Mouse (Mus musculus): Measurements from ENCODE around the gene Calm3.

The Calm3 gene

DNA sequence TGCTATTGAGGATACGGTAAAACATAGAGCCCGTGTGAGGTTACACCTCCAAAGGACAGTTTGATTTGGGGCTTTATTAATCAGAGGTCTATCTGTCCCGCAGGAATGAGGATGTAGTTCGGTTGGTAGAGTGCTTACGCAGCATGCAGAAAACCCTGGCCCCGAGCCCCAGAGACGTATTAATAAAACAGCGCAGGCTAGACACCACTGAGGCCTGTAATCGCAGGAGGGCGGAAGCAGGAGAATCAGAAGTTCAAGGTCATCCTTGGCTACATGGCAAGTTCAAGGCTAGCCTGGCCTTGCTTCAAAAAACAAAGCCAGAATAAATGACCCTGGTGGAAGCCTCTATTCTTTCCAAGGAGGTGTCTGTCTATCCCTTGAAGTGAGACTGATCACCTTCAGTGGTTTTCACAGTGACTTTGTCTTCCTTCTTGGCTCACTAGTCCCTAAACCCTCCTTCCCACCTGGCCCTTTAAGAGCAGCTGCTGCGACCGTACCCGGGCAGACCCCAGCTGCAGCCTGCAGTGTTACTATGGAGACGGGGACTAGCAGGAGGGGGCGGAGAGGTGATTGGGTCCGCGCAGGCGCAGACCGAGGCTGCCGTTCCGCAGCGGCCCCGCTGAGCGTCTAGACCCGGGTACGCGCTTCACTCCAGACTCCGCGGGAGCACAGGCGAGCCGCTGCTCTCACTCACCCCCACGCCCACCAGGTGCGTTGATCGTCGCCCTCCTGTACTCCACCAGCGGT, 20.3 kb upstream of the Calm3 start, which contains the start of gene Pnmal2:
Gene Pnmal2, plus strand, starts transcription at position 622 of the 747 bp plus-strand sequence.
- in situ Hi-C loops (cut with MboI; ENCODE audit: low sequenced_read_pairs), result loop anchor here (25.0 kb wide), 1 partner anchor 1943 kb away; no protein-coding TSS in a partner anchor

DNA sequence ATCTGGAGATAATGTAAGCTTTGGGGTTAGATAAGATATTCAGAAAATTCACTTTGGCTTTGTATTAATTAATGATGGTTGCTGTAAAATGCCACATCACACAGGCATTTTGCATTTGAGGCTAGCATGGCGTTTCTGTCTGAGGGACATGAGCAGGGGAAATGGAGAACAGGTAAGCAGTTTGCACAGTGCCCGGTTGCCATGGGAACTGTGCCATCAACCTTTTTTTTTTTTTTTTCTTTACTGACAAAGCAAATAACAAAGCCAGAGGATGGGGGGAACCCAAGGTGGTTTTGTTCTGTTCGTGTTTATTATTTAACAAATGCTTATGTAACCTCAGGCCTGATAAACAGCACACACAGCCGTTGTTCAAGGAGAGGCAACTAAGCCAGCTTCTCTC, 18.9 kb upstream of the Calm3 start:
- in situ Hi-C loops (cut with MboI; ENCODE audit: low sequenced_read_pairs), result loop anchor here (25.0 kb wide), 1 partner anchor 1944 kb away; no protein-coding TSS in a partner anchor

DNA sequence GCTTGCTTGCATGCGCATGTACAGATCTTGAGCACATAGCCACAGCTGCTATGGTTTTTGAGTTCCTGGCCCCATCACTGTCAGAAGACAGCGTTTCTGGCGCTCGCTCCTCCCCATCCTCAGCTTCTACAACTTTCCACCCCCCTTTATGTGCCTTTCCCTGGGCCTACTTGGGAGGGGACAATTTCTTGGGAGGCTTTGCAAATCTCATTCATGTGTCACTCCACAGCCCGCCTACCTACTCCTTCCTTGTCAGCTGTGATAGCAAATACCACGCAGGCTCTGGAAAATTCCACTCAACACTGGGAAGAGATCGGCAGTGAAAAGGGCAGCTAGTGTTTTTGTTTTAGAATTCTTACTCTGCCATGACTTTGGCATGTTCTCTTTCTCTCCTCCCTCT, 16.4 kb upstream of the Calm3 start:
- in situ Hi-C loops (cut with MboI; ENCODE audit: low sequenced_read_pairs), result loop anchor here (25.0 kb wide), 1 partner anchor 1947 kb away; no protein-coding TSS in a partner anchor

DNA sequence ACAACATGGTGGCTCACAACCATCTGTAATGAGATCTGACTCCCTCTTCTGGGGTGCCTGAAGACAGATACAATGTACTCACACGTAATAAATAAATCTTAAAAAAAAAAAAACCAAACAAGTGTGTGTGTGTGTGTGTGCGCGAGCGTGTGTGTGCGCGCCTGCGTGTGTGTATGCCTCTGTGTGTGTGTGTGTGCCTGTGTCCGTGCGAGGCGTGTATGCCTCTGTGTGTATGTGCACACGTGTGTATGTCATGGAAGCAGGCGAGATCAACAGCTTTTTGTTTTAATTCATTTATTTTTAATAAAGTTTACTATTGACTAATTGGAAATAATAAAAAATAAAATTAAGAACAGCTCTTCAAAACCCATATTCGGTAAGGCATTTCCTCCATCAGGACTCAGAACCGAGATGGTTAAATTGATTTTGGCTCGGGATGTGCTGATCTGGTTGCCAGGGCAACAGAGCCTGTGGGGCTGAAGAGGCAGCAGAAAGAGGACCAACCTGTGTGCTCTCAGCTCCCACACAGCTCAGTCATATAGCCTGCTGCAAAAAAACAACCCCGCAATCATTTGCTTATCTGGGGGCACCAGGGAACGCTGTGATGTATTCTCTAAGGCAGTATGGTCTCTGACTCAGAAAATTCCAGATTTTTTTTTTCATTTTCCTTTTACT, 14.3 kb upstream of the Calm3 start:
- in situ Hi-C loops (cut with MboI; ENCODE audit: low sequenced_read_pairs), result loop anchor here (10.0 to 25.0 kb wide), 2 partner anchors 117 to 1949 kb away; no protein-coding TSS in a partner anchor

DNA sequence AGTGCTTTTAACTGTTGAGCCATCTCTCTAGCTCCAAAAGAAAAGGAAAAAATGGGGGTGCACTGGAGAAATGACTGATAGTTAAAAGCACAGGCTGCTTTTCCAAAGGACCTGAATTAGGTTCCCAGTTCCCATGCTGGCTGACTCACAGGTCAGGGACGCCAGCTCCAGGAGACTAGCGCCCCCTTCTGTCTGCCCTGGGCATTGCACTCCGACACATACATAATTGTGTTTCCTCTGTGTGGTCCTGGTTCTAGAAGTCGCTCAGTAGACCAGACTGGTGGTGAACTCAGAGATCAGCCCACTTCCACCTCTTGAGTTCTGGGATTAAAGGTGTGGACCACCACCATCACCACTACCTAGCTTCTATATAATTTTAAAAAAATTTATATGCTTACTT, 13.4 kb upstream of the Calm3 start:
- in situ Hi-C loops (cut with MboI; ENCODE audit: low sequenced_read_pairs), result loop anchor here (10.0 to 25.0 kb wide), 2 partner anchors 117 to 1950 kb away; no protein-coding TSS in a partner anchor

DNA sequence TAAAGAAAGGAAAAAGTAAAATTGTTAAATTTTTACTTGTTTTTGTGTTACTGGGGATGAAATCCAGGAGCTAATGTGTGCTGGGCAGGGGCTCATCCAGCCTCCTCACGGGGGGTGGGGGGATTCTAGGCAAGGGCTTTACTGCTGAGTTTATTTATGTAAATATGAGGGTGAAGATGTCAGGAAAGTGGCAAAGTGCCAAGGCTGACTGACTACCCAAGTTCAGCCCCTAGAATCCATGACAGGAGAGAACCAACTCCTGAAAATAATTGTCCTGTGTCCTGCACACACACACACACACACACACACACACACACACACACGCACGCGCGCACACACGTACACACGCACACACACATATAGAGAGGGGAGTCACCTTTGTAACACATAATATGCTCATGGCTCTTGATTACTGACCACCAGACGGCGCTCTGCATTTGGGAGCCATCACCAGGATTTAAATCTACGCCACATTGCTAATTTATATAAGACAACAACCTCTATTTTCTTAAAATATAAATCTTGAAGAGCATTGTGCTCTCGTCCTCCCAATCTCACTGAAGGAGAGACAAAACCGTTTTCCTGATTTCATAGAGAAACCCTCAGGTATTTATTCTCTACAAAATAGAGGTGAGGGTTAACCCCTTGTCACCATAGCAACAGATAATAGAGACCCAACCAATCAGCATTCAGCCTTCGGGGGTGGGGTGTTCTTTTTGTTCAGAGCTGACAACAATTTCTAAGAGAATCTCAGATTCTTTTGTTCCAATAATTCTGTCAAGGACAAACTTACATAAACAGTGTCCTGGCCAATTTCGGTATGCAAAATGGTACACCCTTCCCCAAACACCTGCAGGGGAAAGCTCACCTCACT, 9.0 kb upstream of the Calm3 start:
- in situ Hi-C loops (cut with MboI; ENCODE audit: low sequenced_read_pairs), result loop anchor here (10.0 to 25.0 kb wide), 2 partner anchors 122 to 1954 kb away; no protein-coding TSS in a partner anchor

DNA sequence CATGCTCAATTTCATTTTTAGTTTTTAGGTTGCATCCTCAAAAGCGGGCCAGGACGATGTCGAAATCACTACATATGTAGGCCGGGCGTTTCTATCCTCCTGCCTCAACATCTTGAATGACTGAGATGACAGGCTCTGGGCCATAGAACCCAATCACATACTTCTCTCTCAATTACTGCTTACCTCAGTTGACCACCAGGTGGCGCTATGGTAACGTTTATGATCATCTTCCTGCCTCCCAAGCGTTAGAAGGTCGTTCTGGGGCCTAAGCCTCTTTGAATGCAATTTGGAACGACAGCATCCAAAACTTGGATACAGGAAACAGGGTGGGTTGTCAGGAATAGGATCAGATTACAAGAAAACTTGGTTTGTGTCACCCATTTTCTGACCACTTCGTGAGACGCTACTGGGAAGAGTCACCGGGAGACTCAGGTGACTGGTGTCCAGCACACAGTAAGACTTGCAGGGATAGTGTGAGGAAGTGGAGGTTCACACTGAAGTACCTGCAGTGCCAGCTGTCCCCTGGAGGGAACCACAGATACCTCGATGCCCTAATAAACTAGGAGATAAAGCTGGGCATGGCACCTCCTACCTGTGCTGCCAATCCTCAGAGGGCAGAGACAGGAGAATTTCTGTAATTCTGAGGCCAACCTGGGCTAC, 8.2 kb upstream of the Calm3 start:
- in situ Hi-C loops (cut with MboI; ENCODE audit: low sequenced_read_pairs), result loop anchor here (10.0 to 25.0 kb wide), 2 partner anchors 123 to 1955 kb away; no protein-coding TSS in a partner anchor

DNA sequence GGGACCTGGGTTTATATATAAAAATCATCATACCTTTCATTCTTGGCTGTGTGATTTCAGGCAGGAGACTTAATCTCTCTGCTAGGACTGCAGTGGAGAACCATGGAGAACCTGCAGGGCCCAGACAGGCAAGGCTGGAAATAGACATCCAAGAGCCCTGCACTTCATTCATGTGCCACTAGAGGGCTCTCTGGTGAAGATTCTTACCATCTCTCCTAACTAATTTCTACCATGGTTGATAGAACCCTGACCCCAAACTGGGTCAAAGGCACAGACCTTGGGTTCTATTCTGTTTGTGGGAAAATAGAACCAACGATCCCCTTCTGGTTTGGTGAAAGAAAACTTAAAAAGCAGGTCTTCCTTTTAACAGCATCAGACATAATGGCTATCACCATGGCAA, 6.9 kb upstream of the Calm3 start:
- in situ Hi-C loops (cut with MboI; ENCODE audit: low sequenced_read_pairs), result loop anchor here (10.0 to 25.0 kb wide), 2 partner anchors 124 to 1956 kb away; no protein-coding TSS in a partner anchor

DNA sequence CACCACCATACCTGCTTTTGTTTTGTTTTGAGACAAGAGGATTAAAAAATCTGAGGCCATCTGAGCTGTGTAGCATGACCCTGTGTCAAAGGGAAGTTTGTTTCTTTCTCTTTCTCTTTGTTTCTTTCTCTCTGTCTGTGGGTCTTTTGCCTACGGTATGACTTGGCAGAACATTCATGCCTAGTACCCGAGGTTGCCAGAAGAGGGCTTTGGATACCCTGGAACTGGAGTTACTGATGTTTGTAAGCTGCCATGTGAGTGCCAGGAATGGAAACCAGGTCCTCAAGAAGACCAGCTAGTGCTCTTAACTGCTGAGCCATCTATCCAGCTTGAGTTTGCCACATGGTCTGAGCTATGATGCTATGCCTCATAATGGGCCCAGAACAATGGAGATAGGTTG, 4.4 kb upstream of the Calm3 start:
- in situ Hi-C loops (cut with MboI; ENCODE audit: low sequenced_read_pairs), result loop anchor here (25.0 kb wide), 1 partner anchor 1959 kb away; no protein-coding TSS in a partner anchor

DNA sequence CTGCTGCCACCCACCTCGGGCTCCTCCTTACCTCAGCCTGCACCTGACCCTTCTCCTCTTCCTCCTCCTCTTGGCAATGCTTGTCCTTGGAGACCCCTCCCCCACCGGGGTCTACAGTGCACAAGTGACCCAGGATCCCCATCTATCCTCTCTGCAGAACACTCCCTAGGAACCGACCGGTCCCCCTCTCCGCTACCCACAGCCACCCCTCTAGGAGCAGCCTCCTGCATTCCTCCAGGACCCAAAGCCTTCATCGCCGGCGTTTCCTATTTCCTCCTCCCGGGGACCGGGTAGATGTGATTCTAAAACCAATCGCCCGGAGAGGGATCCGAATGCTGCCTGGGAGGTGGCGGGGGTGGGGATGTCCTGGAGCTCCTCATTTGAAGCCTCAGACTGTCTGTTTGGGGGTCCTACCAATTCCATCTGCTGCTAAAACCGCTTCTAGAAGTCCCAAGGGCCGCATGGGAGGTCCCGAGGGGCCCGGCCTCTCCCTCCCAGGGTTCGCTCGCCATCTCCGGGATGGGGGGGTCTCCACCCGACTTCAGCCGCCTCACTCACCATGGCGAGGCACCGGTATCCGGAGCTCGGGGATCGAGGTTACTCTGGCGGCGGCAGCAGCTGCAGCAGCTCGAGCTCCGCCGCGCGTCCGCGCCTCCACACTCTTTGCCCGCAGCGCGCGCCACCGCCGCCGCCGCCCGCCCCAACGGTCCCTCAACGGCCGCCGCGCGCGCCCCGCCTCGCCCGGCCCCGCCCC, 454 bp downstream of the Calm3 start:
- in situ Hi-C loops (cut with MboI; ENCODE audit: low sequenced_read_pairs), result no loop called here

DNA sequence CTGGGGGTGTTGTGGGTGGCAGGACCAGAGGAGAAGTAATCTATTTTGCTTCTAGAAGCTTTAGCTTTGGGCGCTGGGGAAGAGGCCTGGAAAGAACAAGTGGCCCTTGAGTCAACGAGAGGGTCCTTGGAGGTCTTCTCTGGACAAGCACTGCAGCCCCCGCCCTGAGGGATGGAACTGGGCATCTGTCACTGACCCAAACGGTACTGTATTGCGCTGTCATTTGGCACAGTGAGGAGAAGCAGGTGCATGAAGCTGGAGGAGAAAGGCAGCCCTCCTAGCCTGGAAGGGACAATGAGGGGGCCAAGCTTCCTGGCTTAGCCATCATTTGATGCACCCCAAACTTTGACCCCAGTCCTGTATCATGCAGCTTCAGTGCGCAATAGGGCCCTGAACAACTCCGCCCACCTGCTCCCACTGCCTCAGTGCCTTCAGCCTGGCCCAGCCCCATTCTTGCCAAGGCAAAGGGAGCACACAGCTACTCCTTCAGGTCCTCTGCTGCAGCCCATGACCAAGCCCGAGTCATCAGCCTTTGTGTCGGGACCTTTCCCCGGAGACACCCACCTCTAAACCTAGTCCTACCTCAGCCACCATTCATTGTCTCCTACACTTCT, 1.4 kb downstream of the Calm3 start:
- in situ Hi-C loops (cut with MboI; ENCODE audit: low sequenced_read_pairs), result no loop called here

DNA sequence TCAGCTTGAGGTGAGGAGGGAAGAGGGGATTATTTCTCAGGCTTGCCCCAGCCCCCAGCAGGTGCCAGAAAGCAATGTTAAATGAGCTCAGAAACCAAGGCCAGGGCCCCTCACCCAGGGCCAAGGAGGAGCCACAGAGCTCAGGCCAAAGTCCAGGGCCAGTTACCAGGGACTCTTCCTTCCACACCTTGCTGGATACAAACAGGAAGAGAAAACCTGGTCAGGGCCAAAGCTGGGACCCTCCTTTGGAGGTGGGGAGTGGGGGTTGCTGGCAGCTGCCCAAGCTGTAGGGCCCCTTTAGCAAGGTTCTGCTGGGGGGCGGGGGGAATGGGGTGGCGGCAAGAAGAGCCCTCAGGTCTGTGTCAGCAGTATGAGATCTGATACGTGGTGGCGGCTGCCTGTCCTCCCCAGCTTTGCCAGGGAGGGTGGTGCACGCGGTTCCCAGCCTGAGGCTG, 2.0 kb downstream of the Calm3 start:
- in situ Hi-C loops (cut with MboI; ENCODE audit: low sequenced_read_pairs), result no loop called here

DNA sequence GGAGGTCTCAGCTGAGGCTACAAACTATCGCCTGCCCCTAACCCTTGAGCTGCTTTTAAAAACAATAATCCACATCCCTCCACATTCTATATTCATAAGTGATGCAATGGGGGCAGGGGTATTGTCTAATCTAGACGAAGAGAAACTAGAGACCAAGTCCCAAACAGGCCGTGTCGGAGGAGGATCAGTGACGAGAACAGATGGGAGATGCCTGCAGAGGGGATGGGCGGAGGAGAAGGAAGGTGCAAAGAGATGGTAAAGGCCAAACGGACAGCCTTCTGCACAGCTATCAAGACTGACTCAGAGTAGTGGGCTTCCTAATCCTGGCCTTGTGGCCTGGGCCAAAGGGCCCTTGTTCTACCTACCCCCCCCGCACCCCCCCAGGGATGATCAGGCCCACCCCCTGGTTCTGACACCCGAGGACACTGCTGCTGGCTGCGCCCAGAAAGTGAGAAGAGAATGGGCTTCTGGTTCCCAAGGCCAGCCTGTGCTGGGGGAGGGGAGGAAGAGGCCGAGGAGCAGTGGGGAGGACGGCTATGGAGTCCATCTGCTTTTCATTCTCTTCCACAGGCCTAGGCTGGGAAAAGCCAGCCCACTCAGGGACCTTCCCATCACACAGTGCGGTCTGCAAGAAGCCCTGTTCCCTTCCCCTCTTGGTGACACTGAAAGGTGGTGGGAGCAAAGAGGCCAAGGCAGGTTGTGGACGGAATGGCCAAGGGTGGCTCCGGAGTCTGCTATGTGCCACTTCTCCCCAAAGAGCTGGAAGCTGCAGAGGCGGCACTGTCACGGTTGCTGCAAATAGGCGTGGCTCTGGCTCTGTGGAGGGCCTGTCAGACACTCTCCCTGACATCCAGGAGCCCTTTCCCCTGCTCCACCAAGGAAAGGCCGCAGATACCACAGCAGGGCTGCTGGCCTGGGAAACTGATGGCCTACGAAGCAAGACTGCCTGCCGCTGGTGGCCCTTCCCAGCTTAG, 2.8 kb downstream of the Calm3 start:
- in situ Hi-C loops (cut with MboI; ENCODE audit: low sequenced_read_pairs), result no loop called here

DNA sequence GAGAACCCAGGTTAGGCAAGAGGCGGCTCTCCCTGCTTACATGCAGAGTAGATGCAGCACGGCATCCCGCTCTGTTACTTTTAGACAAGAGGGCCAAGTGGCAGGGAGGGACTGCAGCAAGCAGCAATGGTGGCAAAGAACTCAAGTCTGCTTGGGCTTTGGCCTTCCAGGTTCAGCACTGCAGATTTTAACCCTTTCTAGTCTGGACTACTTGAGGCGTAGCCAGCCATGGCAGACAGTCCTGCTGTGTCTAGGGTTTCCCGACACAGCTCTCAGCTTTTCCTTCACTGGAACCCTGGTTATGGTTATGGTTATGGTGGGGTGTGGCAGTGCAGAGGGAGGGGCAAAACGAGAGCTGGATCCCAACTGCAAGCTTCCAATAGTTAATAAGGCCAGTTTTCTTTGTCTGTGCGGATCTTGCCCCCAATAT, 3.7 kb downstream of the Calm3 start:
- in situ Hi-C loops (cut with MboI; ENCODE audit: low sequenced_read_pairs), result no loop called here

DNA sequence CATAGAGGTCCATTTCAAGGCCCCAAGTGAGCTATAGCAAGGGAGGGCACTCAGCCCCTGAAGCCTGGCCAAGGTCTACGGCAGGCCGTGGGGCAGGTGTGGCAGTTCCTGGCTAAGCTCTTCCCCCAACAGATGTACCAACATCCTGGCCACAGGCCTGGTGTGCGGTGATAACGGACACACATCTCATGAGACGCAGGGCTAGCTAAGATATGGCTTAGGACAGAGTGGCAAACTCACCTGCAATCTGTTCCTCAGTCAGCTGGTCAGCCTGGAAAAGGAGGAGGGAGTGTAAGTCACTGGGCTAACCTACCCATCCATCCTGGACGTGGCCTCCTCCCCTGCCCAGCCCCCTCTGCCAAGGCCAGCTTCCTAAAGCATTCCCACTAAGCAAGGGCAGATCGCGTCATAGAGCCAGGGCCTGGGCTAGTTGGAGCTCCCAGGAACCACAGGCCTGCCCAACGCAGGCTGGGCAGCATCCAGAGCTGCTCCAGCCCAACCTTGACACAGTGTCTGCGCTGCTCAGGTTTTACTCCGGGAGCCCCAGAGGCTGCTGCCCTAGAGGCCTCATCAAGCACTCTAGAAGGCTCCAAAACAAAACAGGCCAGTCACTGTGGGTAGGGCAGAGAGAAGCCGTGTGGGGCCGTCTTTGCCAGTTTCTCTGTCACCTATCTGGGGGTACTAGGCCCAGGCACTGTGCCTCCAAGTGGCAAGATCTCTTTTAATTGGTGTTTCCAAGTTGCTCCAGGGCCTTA, 4.3 kb downstream of the Calm3 start:
- in situ Hi-C loops (cut with MboI; ENCODE audit: low sequenced_read_pairs), result no loop called here

DNA sequence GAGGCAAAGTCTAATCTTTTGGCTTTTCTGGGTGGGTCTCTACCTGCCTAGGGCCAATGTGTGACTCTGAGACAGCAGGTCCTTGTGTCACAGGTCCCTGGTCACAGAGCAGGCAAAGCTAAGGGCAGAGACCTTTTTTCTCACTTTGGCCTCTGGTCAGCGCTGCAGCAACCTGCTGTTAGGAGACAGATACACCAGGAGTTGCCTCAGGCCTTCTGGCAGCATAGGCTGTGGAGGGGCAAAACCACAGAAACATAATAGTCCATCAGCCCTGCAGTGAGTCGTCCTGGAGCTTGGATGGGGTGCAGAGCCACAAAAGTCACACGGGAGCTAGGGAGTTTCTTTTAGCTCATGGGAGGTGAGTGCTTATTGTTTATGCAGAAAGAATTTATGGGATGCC, 5.2 kb downstream of the Calm3 start:
- in situ Hi-C loops (cut with MboI; ENCODE audit: low sequenced_read_pairs), result no loop called here

DNA sequence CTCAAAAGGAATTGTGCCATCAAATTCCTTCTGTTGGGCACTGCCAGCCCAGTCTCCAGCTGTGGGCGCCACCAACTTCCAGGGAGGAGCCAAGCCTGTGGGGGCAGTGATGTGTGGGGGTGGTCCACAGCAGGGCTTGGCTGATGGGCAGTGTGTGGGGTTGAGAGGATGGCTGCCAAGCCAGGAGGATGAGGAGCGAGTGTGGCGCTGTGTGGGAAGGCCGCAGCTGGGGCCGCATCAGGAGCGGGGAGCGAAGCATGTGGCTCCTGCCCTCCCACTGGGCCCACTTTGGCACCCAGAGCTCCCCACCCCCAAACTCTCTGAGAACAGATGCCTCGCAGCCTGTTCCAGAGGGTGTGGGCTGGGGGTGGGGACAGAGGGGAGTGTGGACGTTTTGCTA, 5.9 kb downstream of the Calm3 start:
- in situ Hi-C loops (cut with MboI; ENCODE audit: low sequenced_read_pairs), result no loop called here
